Mouse (Mus musculus) forebrain, embryonic 16.5 days (tissue): ENCODE data around the gene Sox6. TPM values are rescaled to one million over a fixed set of nuclear protein-coding genes. Genes with fewer than 3 reads are reported as not detected.

Source experiments
- ATAC-seq: fragments of 200-750 bp; cut with Nextera tagmentation; 2 replicates; pipeline ENCODE4 v1.8.0; 2017; ENCODE audit warnings: mild to moderate bottlenecking, moderate library complexity
- H3K27ac ChIP-seq: fragments of 300-500 bp; sonication (generic); 2 replicates; pipeline ENCODE4 v1.5.1; 2014; ENCODE audit warnings: low read length, control low read depth
- H3K27me3 ChIP-seq: fragments of 300-500 bp; sonication (generic); replicated peaks from 2 replicates; pipeline ENCODE4 v1.6.1; 2014; ENCODE audit warnings: low read length; ENCODE audit not compliant: control insufficient read depth, insufficient read depth
- H3K36me3 ChIP-seq: fragments of 300-500 bp; sonication (generic); 2 replicates; pipeline ENCODE4 v1.6.1; 2014; ENCODE audit not compliant: control insufficient read depth, insufficient read depth
- H3K4me1 ChIP-seq: fragments of 300-500 bp; sonication (generic); replicated peaks from 2 replicates; pipeline ENCODE4 v1.6.1; 2014; ENCODE audit warnings: low read length; ENCODE audit not compliant: control insufficient read depth, insufficient read depth
- H3K4me2 ChIP-seq: fragments of 300-500 bp; sonication (generic); 2 replicates; pipeline ENCODE4 v1.6.1; 2014; ENCODE audit warnings: mild to moderate bottlenecking, low read length, control low read depth
- H3K4me3 ChIP-seq: fragments of 300-500 bp; sonication (generic); replicated peaks from 2 replicates; pipeline ENCODE4 v1.5.1; 2014; ENCODE audit warnings: mild to moderate bottlenecking, low read length, control low read depth
- H3K9ac ChIP-seq: fragments of 300-500 bp; sonication (generic); replicated peaks from 2 replicates; pipeline ENCODE4 v1.6.1; 2014; ENCODE audit warnings: low read depth, low read length, control low read depth
- H3K9me3 ChIP-seq: fragments of 300-500 bp; sonication (generic); 2 replicates; pipeline ENCODE4 v1.6.1; 2016; ENCODE audit warnings: low read length; ENCODE audit not compliant: control insufficient read depth
- WGBS: fragments of 180-500 bp; shearing (Covaris S2); extraction: QIAGEN DNeasy Blood & Tissue Kit; methylation state at CpG from one replicate; pipeline ENCODE4 v1.1.7; 2014; 5-methylcytosine and 5-hydroxymethylcytosine counted together
- polyA plus RNA-seq: library from polyadenylated mRNA; unstranded; fragments of >200 nt; fragmentation: Nextera tagmentation; extraction: Ambion mirVana; gene quantifications from 2 replicates; pipeline ENCODE4 v1.2.1, GENCODE M21; 2015

Gene Sox6
- polyA plus RNA-seq, 1 experiment from 2014 or later, result 96.5 TPM

- 92% methylated on average over 9 of the region's 9 CpGs for WGBS
- no peaks in the 10 kb centered on the region for H3K9me3 ChIP-seq
- H3K4me3 ChIP-seq, result no peak overlapping the region
- no peak overlapping the region for H3K4me2 ChIP-seq
- no peaks in the 10 kb centered on the region for H3K4me1 ChIP-seq
- no peak overlapping the region for H3K9ac ChIP-seq
- ATAC-seq, result no peak
- H3K27me3 ChIP-seq, result no peaks in the 10 kb centered on the region
- H3K36me3 ChIP-seq, result no peaks in the 10 kb centered on the region
- H3K27ac ChIP-seq, result no peak overlapping the region
Measured at GRCm38 (mm10) chr7:115539003-115539402, 499.6 kb downstream of the Sox6 start.

GRCm38 (mm10) chr7:115537636-115538035 is 501.0 kb downstream of the Sox6 start:
- no peaks in the 10 kb centered on the region for H3K27me3 ChIP-seq

GRCm38 (mm10) chr7:115536521-115536920 is 502.1 kb downstream of the Sox6 start:
- Histone ChIP-seq H3K27me3 (no peaks in the 10 kb centered on the region), H3K27ac (no peak overlapping the region), H3K4me2 (no peak overlapping the region), H3K9me3 (no peaks in the 10 kb centered on the region), H3K4me1 (no peaks in the 10 kb centered on the region), H3K4me3 (no peak overlapping the region), H3K9ac (no peak overlapping the region), H3K36me3 (no peaks in the 10 kb centered on the region)
- ATAC-seq, result no peak
- 54% methylated on average over 3 of the region's 3 CpGs for whole genome bisulfite sequencing

More at GRCm38 (mm10) chr7:115537636-115538035, 501.0 kb downstream of the Sox6 start:
- Histone ChIP-seq H3K36me3 (no peaks in the 10 kb centered on the region), H3K9me3 (no peaks in the 10 kb centered on the region), H3K9ac (no peak overlapping the region), H3K4me3 (no peak overlapping the region), H3K4me2 (no peak overlapping the region), H3K4me1 (no peaks in the 10 kb centered on the region), H3K27ac (no peak overlapping the region)
- no peak for ATAC-seq
- WGBS, result 28% methylated on average over 3 of the region's 3 CpGs

- 68% methylated on average over 1 of the region's 1 CpGs for WGBS
- Histone ChIP-seq H3K4me2 (no peak overlapping the region), H3K27ac (no peak overlapping the region), H3K27me3 (no peaks in the 10 kb centered on the region), H3K4me3 (no peak overlapping the region), H3K36me3 (no peaks in the 10 kb centered on the region), H3K9me3 (no peaks in the 10 kb centered on the region), H3K9ac (no peak overlapping the region), H3K4me1 (no peaks in the 10 kb centered on the region)
- ATAC-seq, result no peak
Measured at GRCm38 (mm10) chr7:115531875-115532274, 506.7 kb downstream of the Sox6 start.

GRCm38 (mm10) chr7:115531217-115531616 is 507.4 kb downstream of the Sox6 start:
- 61% methylated on average over 2 of the region's 2 CpGs for WGBS
- Histone ChIP-seq H3K27ac (no peak overlapping the region), H3K36me3 (no peaks in the 10 kb centered on the region), H3K4me1 (no peaks in the 10 kb centered on the region), H3K9me3 (no peaks in the 10 kb centered on the region), H3K9ac (no peak overlapping the region), H3K27me3 (no peaks in the 10 kb centered on the region), H3K4me3 (no peak overlapping the region), H3K4me2 (no peak overlapping the region)
- no peak for ATAC-seq

GRCm38 (mm10) chr7:115517701-115518100 is 520.9 kb downstream of the Sox6 start:
- H3K27ac ChIP-seq, result no peak overlapping the region
- no peaks in the 10 kb centered on the region for H3K9me3 ChIP-seq
- H3K4me2 ChIP-seq, result no peak overlapping the region
- no peak overlapping the region for H3K4me3 ChIP-seq
- H3K4me1 ChIP-seq, result peaks cover 9% of the 10 kb centered on the region
- no peak overlapping the region for H3K9ac ChIP-seq
- H3K36me3 ChIP-seq, result no peaks in the 10 kb centered on the region
- WGBS, result 98% methylated on average over 1 of the region's 1 CpGs
- ATAC-seq, result no peak
- H3K27me3 ChIP-seq, result no peaks in the 10 kb centered on the region

GRCm38 (mm10) chr7:115513681-115514080 is 524.9 kb downstream of the Sox6 start:
- Histone ChIP-seq H3K4me1 (peaks cover 13% of the 10 kb centered on the region), H3K27ac (no peak overlapping the region)

GRCm38 (mm10) chr7:115511777-115512176 is 526.8 kb downstream of the Sox6 start:
- Histone ChIP-seq H3K27ac (no peak overlapping the region), H3K4me3 (no peak overlapping the region), H3K36me3 (no peaks in the 10 kb centered on the region), H3K9me3 (no peaks in the 10 kb centered on the region), H3K4me1 (peaks cover 13% of the 10 kb centered on the region), H3K4me2 (no peak overlapping the region), H3K9ac (no peak overlapping the region), H3K27me3 (no peaks in the 10 kb centered on the region)
- ATAC-seq, result no peak
- 66% methylated on average over 10 of the region's 10 CpGs for WGBS

More at GRCm38 (mm10) chr7:115513681-115514080, 524.9 kb downstream of the Sox6 start:
- no peaks in the 10 kb centered on the region for H3K9me3 ChIP-seq
- peak overlapping the region; percentile 32 for H3K4me2 ChIP-seq
- no peaks in the 10 kb centered on the region for H3K36me3 ChIP-seq
- 27% methylated on average over 8 of the region's 8 CpGs for WGBS
- no peaks in the 10 kb centered on the region for H3K27me3 ChIP-seq
- H3K4me3 ChIP-seq, result peak overlapping the region; percentile 5; the same call in 1 of the 2 replicates
- H3K9ac ChIP-seq, result no peak overlapping the region
- ATAC-seq, result 0 out of 2 replicates have a peak, but pooled peaks have one; percentile 59

GRCm38 (mm10) chr7:115511091-115511490 is 527.5 kb downstream of the Sox6 start:
- Histone ChIP-seq H3K4me1 (peaks cover 13% of the 10 kb centered on the region), H3K27me3 (no peaks in the 10 kb centered on the region), H3K9me3 (no peaks in the 10 kb centered on the region), H3K4me2 (no peak overlapping the region), H3K4me3 (no peak overlapping the region), H3K27ac (no peak overlapping the region), H3K36me3 (no peaks in the 10 kb centered on the region), H3K9ac (no peak overlapping the region)
- WGBS, result 84% methylated on average over 5 of the region's 5 CpGs
- ATAC-seq, result no peak

GRCm38 (mm10) chr7:115510045-115510444 is 528.6 kb downstream of the Sox6 start:
- Histone ChIP-seq H3K9ac (no peak overlapping the region), H3K9me3 (no peaks in the 10 kb centered on the region), H3K27me3 (no peaks in the 10 kb centered on the region), H3K4me2 (no peak overlapping the region), H3K27ac (no peak overlapping the region), H3K4me3 (no peak overlapping the region), H3K4me1 (peaks cover 13% of the 10 kb centered on the region), H3K36me3 (no peaks in the 10 kb centered on the region)
- 63% methylated on average over 5 of the region's 5 CpGs for WGBS
- ATAC-seq, result no peak
